Mouse (Mus musculus) midbrain, postnatal 0 days (tissue): ENCODE measurements around the gene Iba57. TPM values are rescaled to one million over a fixed set of nuclear protein-coding genes. Genes with fewer than 3 reads are reported as not detected.
A peak's percentile ranks its signal among the peaks of the same experiment; 100 is the strongest.

ENCODE experiments used
- ATAC-seq: fragments of 200-750 bp; cut with Nextera tagmentation; 2 replicates; pipeline ENCODE4 v1.8.0; 2017; ENCODE audit warnings: moderate number of reproducible peaks, mild to moderate bottlenecking, moderate TSS enrichment, moderate library complexity; ENCODE audit not compliant: low FRiP score
- DNase-seq: peaks from one replicate; pipeline ENCODE4 v3.0.0-alpha.2; 2015; ENCODE audit warnings: low spot score
- H3K27ac ChIP-seq: fragments of 300-500 bp; sonication (generic); 2 replicates; pipeline ENCODE4 v1.5.1; 2014; ENCODE audit warnings: low read depth, mild to moderate bottlenecking, low read length, mixed read lengths
- H3K27me3 ChIP-seq: fragments of 300-500 bp; sonication (generic); 2 replicates; pipeline ENCODE4 v1.6.1; 2014; ENCODE audit warnings: low read length, control low read depth, mixed read lengths; ENCODE audit not compliant: insufficient read depth
- H3K36me3 ChIP-seq: fragments of 300-500 bp; sonication (generic); 2 replicates; pipeline ENCODE4 v1.6.1; 2014; ENCODE audit warnings: low read length, control low read depth, mixed read lengths; ENCODE audit not compliant: insufficient read depth
- H3K4me1 ChIP-seq: fragments of 300-500 bp; sonication (generic); 2 replicates; pipeline ENCODE4 v1.6.1; 2014; ENCODE audit warnings: mild to moderate bottlenecking, control low read depth, antibody characterized with exemption, low read length, mixed read lengths; ENCODE audit not compliant: insufficient read depth
- H3K4me2 ChIP-seq: fragments of 300-500 bp; sonication (generic); 2 replicates; pipeline ENCODE4 v1.6.1; 2014; ENCODE audit warnings: low read depth, mild to moderate bottlenecking, low read length, mixed read lengths; ENCODE audit not compliant: poor library complexity, severe bottlenecking
- H3K4me3 ChIP-seq: fragments of 300-500 bp; sonication (generic); 2 replicates; pipeline ENCODE4 v1.5.1; 2014; ENCODE audit warnings: low read depth, mild to moderate bottlenecking, low read length, moderate library complexity
- H3K9ac ChIP-seq: fragments of 300-500 bp; sonication (generic); replicated peaks from 2 replicates; pipeline ENCODE4 v1.6.1; 2014; ENCODE audit warnings: mild to moderate bottlenecking, low read length, moderate library complexity, mixed read lengths; ENCODE audit not compliant: poor library complexity, severe bottlenecking
- H3K9me3 ChIP-seq: fragments of 300-500 bp; sonication (generic); 2 replicates; pipeline ENCODE4 v1.6.1; 2016; ENCODE audit warnings: low read length, control low read depth
- CTCF ChIP-seq: IDR thresholded peaks from 2 replicates; pipeline ENCODE4 v1.5.1; 2016; ENCODE audit warnings: antibody characterized with exemption, mild to moderate bottlenecking
- WGBS: fragments of 180-500 bp; shearing (Covaris S2); extraction: QIAGEN DNeasy Blood & Tissue Kit; methylation state at CpG from one replicate; pipeline ENCODE4 v1.1.7; 2014; 5-methylcytosine and 5-hydroxymethylcytosine counted together
- polyA plus RNA-seq: library from polyadenylated mRNA; unstranded; fragments of >200 nt; fragmentation: Nextera tagmentation; extraction: Ambion mirVana; gene quantifications from 2 replicates; pipeline ENCODE4 v1.2.1, GENCODE M21; 2015
- total RNA-seq: library from RNA; depleted of rRNA; stranded (reverse); fragments of >200 nt; gene quantifications from 2 replicates; pipeline ENCODE4 v1.2.3, GENCODE M21; 2014

Iba57 gene
- total and polyA plus RNA-seq, 2 experiments from 2014 or later: 8.1 to 9.2 TPM

GRCm38 (mm10) chr11:59192059-59192386, 28.5 kb upstream of the Iba57 start, which contains the start of gene Guk1:
Gene Guk1, minus strand, starts transcription at chr11:59192212.
- Histone ChIP-seq H3K27ac (peak within 1 kb of the TSS; percentile 87), H3K4me2 (peak within 1 kb of the TSS; percentile 64), H3K4me3 (peak within 1 kb of the TSS; percentile 76), H3K9me3 (no peaks in the 10 kb centered on the region), H3K27me3 (no peaks in the 10 kb centered on the region), H3K9ac (peak within 1 kb of the TSS; percentile 80), H3K4me1 (no peaks in the 10 kb centered on the region), H3K36me3 (no peaks in the 10 kb centered on the region)
- DNase-seq (no peak), ATAC-seq (peak; percentile 10; the same call in 1 of the 2 replicates)
- no peak for TF ChIP-seq CTCF
- WGBS: 5% methylated on average over 15 of the region's 16 CpGs

- no peak for TF ChIP-seq CTCF
- H3K36me3 ChIP-seq: peaks cover 5% of the 10 kb centered on the region
- peak; percentile 92 for ATAC-seq
- H3K4me1 ChIP-seq: no peaks in the 10 kb centered on the region
- peak overlapping the region; percentile 87 for H3K27ac ChIP-seq
- H3K4me2 ChIP-seq: peak overlapping the region; percentile 64
- H3K27me3 ChIP-seq: no peaks in the 10 kb centered on the region
- H3K4me3 ChIP-seq: peak overlapping the region; percentile 76
- H3K9ac ChIP-seq: peak overlapping the region; percentile 80
- DNase-seq: peak; percentile 92
- WGBS: under 1% methylated on average over 55 of the region's 59 CpGs
- no peaks in the 10 kb centered on the region for H3K9me3 ChIP-seq
Observed at GRCm38 (mm10) chr11:59191231-59192058, 27.9 kb upstream of the Iba57 start.

GRCm38 (mm10) chr11:59187706-59188105, 24.2 kb upstream of the Iba57 start:
- 87% methylated on average over 6 of the region's 6 CpGs for WGBS
- Histone ChIP-seq H3K4me3 (no peak overlapping the region), H3K4me1 (no peaks in the 10 kb centered on the region), H3K27me3 (no peaks in the 10 kb centered on the region), H3K36me3 (peaks cover 39% of the 10 kb centered on the region), H3K27ac (no peak overlapping the region), H3K9me3 (no peaks in the 10 kb centered on the region), H3K4me2 (no peak overlapping the region), H3K9ac (no peak overlapping the region)
- no peak for TF ChIP-seq CTCF
- no peak for DNase-seq
- no peak for ATAC-seq

- no peak for ATAC-seq
- no peaks in the 10 kb centered on the region for H3K4me1 ChIP-seq
Observed at GRCm38 (mm10) chr11:59185490-59185889, 22.0 kb upstream of the Iba57 start.

GRCm38 (mm10) chr11:59183821-59184220, 20.3 kb upstream of the Iba57 start:
- DNase-seq (peak; percentile 73), ATAC-seq (no peak)
- no peak overlapping the region for H3K4me3 ChIP-seq
- H3K27ac ChIP-seq: no peak overlapping the region
- peak; percentile 84 for TF ChIP-seq CTCF
- peaks cover 44% of the 10 kb centered on the region for H3K36me3 ChIP-seq
- H3K4me2 ChIP-seq: no peak overlapping the region
- no peaks in the 10 kb centered on the region for H3K9me3 ChIP-seq
- H3K9ac ChIP-seq: peak overlapping the region; percentile 13; the same call in 1 of the 2 replicates
- 29% methylated on average over 3 of the region's 3 CpGs for WGBS
- no peaks in the 10 kb centered on the region for H3K27me3 ChIP-seq
- no peaks in the 10 kb centered on the region for H3K4me1 ChIP-seq

More at GRCm38 (mm10) chr11:59185490-59185889, 22.0 kb upstream of the Iba57 start:
- Histone ChIP-seq H3K36me3 (peaks cover 44% of the 10 kb centered on the region), H3K9me3 (no peaks in the 10 kb centered on the region), H3K4me2 (no peak overlapping the region), H3K27me3 (no peaks in the 10 kb centered on the region), H3K4me3 (no peak overlapping the region), H3K9ac (no peak overlapping the region), H3K27ac (no peak overlapping the region)
- DNase-seq: no peak
- 78% methylated on average over 5 of the region's 5 CpGs for WGBS
- no peak for TF ChIP-seq CTCF

- TF ChIP-seq CTCF: no peak
- Histone ChIP-seq H3K9ac (peak within 1 kb of the TSS; percentile 13; the same call in 1 of the 2 replicates), H3K4me3 (no peak within 1 kb of the TSS), H3K4me2 (no peak within 1 kb of the TSS), H3K27me3 (peaks cover 8% of the 10 kb centered on the region), H3K9me3 (no peaks in the 10 kb centered on the region), H3K36me3 (peaks cover 44% of the 10 kb centered on the region), H3K4me1 (no peaks in the 10 kb centered on the region), H3K27ac (no peak within 1 kb of the TSS)
- 0 out of 2 replicates have a peak, but pooled peaks have one; percentile 10 for ATAC-seq
- 40% methylated on average over 3 of the region's 3 CpGs for WGBS
- DNase-seq: no peak
Observed at GRCm38 (mm10) chr11:59182864-59183331, 19.4 kb upstream of the Iba57 start, which contains the start of gene Gjc2. Gene Gjc2, minus strand, starts transcription at chr11:59183213.
